Mouse (Mus musculus): Measurements from ENCODE around the gene 1700109H08Rik. TPM values are rescaled to one million over a fixed set of nuclear protein-coding genes. Genes with fewer than 3 reads are reported as not detected.
"Not testable (repeated sequence)": the region's sequence is repeated elsewhere in the genome, so short reads cannot be mapped to it uniquely, and the experiment has no call there.

Gene 1700109H08Rik
- 2.8 and 5.6 TPM in 2 replicates for total RNA-seq (2014; rRNA removed; ENCODE audit: low replicate concordance)
- polyA plus RNA-seq (2015; fragmentation: Nextera tagmentation; extraction: Ambion mirVana), result 0.67 and 0.68 TPM in 2 replicates

GRCm38 (mm10) chr5:3571266-3571665 is at the start of gene 1700109H08Rik:
TSS of gene 1700109H08Rik (plus strand) at chr5:3571566.
- ATAC-seq (ENCODE audit: insufficient read depth, low read depth) (no peak), DNase-seq (ENCODE audit: low spot score) (no peak)
- no peaks in the 10 kb centered on the region for H3K4me1 ChIP-seq (ENCODE audit: control insufficient read depth, insufficient read depth)
- peaks cover 87% of the 10 kb centered on the region for H3K36me3 ChIP-seq (replicated peaks; ENCODE audit: control insufficient read depth, insufficient read depth, low read length)
- no peak within 1 kb of the TSS for H3K9ac ChIP-seq (replicated peaks; ENCODE audit: low read depth, low read length)
- H3K4me2 ChIP-seq (ENCODE audit: low read depth, low read length), result no peak within 1 kb of the TSS
- H3K27me3 ChIP-seq (ENCODE audit: control insufficient read depth, insufficient read depth, low read length), result no peaks in the 10 kb centered on the region
- WGBS, result 91% methylated on average over 4 of the region's 4 CpGs
- H3K9me3 ChIP-seq (replicated peaks; ENCODE audit: control insufficient read depth, low read length), result peaks cover 8% of the 10 kb centered on the region; the same call in 1 of the 2 replicates
- no peak for TF ChIP-seq CTCF (IDR thresholded peaks at IDR 0.05; ENCODE audit: low read depth)
- TF ChIP-seq EP300 (IDR thresholded peaks at IDR 0.05; ENCODE audit: low read depth), result no peak
- no peak within 1 kb of the TSS for H3K27ac ChIP-seq (ENCODE audit: low read depth)
- H3K4me3 ChIP-seq (ENCODE audit: low read depth, low read length), result no peak within 1 kb of the TSS

- Histone ChIP-seq H3K27me3 (ENCODE audit: control insufficient read depth, insufficient read depth, low read length) (no peaks in the 10 kb centered on the region), H3K4me2 (ENCODE audit: low read depth, low read length) (no peak overlapping the region), H3K4me3 (ENCODE audit: low read depth, low read length) (no peak overlapping the region), H3K4me1 (ENCODE audit: control insufficient read depth, insufficient read depth) (no peaks in the 10 kb centered on the region), H3K36me3 (replicated peaks; ENCODE audit: control insufficient read depth, insufficient read depth, low read length) (peaks cover 57% of the 10 kb centered on the region), H3K9ac (replicated peaks; ENCODE audit: low read depth, low read length) (no peak overlapping the region), H3K27ac (ENCODE audit: low read depth) (no peak overlapping the region), H3K9me3 (replicated peaks; ENCODE audit: control insufficient read depth, low read length) (no peaks in the 10 kb centered on the region)
- no peak for TF ChIP-seq CTCF (IDR thresholded peaks at IDR 0.05; ENCODE audit: low read depth)
- TF ChIP-seq EP300 (IDR thresholded peaks at IDR 0.05; ENCODE audit: low read depth), result no peak
- WGBS, result 84% methylated on average over 12 of the region's 12 CpGs
- no peak for ATAC-seq (ENCODE audit: insufficient read depth, low read depth)
- no peak for DNase-seq (ENCODE audit: low spot score)
Observed at GRCm38 (mm10) chr5:3521741-3522140, 49.6 kb upstream of the 1700109H08Rik start.

GRCm38 (mm10) chr5:3522826-3523225 is 48.5 kb upstream of the 1700109H08Rik start:
- ATAC-seq (ENCODE audit: insufficient read depth, low read depth), result no peak
- H3K27ac ChIP-seq (ENCODE audit: low read depth), result no peak overlapping the region
- 88% methylated on average over 10 of the region's 10 CpGs for WGBS

GRCm38 (mm10) chr5:3527041-3527691 is 44.2 kb upstream of the 1700109H08Rik start:
- ATAC-seq (ENCODE audit: insufficient read depth, low read depth), result no peak
- WGBS, result 59% methylated on average over 5 of the region's 5 CpGs
- no peak overlapping the region for H3K27ac ChIP-seq (ENCODE audit: low read depth)

More at GRCm38 (mm10) chr5:3522826-3523225, 48.5 kb upstream of the 1700109H08Rik start:
- Histone ChIP-seq H3K9me3 (replicated peaks; ENCODE audit: control insufficient read depth, low read length) (no peaks in the 10 kb centered on the region), H3K4me1 (ENCODE audit: control insufficient read depth, insufficient read depth) (no peaks in the 10 kb centered on the region), H3K36me3 (replicated peaks; ENCODE audit: control insufficient read depth, insufficient read depth, low read length) (peaks cover 57% of the 10 kb centered on the region), H3K4me3 (ENCODE audit: low read depth, low read length) (no peak overlapping the region), H3K4me2 (ENCODE audit: low read depth, low read length) (no peak overlapping the region), H3K9ac (replicated peaks; ENCODE audit: low read depth, low read length) (no peak overlapping the region), H3K27me3 (ENCODE audit: control insufficient read depth, insufficient read depth, low read length) (no peaks in the 10 kb centered on the region)
- no peak for DNase-seq (ENCODE audit: low spot score)
- TF ChIP-seq CTCF (IDR thresholded peaks at IDR 0.05; ENCODE audit: low read depth), result no peak
- no peak for TF ChIP-seq EP300 (IDR thresholded peaks at IDR 0.05; ENCODE audit: low read depth)

GRCm38 (mm10) chr5:3529585-3530189 is 41.7 kb upstream of the 1700109H08Rik start:
- 79% methylated on average over 10 of the region's 10 CpGs for WGBS
- no peak for ATAC-seq (ENCODE audit: insufficient read depth, low read depth)

More at GRCm38 (mm10) chr5:3527041-3527691, 44.2 kb upstream of the 1700109H08Rik start:
- Histone ChIP-seq H3K4me1 (ENCODE audit: control insufficient read depth, insufficient read depth) (no peaks in the 10 kb centered on the region), H3K36me3 (replicated peaks; ENCODE audit: control insufficient read depth, insufficient read depth, low read length) (peaks cover 24% of the 10 kb centered on the region), H3K4me3 (ENCODE audit: low read depth, low read length) (no peak overlapping the region), H3K9me3 (replicated peaks; ENCODE audit: control insufficient read depth, low read length) (no peaks in the 10 kb centered on the region), H3K4me2 (ENCODE audit: low read depth, low read length) (no peak overlapping the region), H3K27me3 (ENCODE audit: control insufficient read depth, insufficient read depth, low read length) (no peaks in the 10 kb centered on the region), H3K9ac (replicated peaks; ENCODE audit: low read depth, low read length) (no peak overlapping the region)
- TF ChIP-seq CTCF (IDR thresholded peaks at IDR 0.05; ENCODE audit: low read depth) (no peak), EP300 (IDR thresholded peaks at IDR 0.05; ENCODE audit: low read depth) (no peak)
- DNase-seq (ENCODE audit: low spot score), result no peak

GRCm38 (mm10) chr5:3532048-3532447 is 39.3 kb upstream of the 1700109H08Rik start:
- not testable (repeated sequence) for H3K9ac ChIP-seq (replicated peaks; ENCODE audit: low read depth, low read length); ATAC-seq (ENCODE audit: insufficient read depth, low read depth); H3K9me3 ChIP-seq (replicated peaks; ENCODE audit: control insufficient read depth, low read length); DNase-seq (ENCODE audit: low spot score); H3K27ac ChIP-seq (ENCODE audit: low read depth); H3K36me3 ChIP-seq (replicated peaks; ENCODE audit: control insufficient read depth, insufficient read depth, low read length); H3K4me2 ChIP-seq (ENCODE audit: low read depth, low read length); H3K4me3 ChIP-seq (ENCODE audit: low read depth, low read length); H3K27me3 ChIP-seq (ENCODE audit: control insufficient read depth, insufficient read depth, low read length); H3K4me1 ChIP-seq (ENCODE audit: control insufficient read depth, insufficient read depth)

More at GRCm38 (mm10) chr5:3529585-3530189, 41.7 kb upstream of the 1700109H08Rik start:
- DNase-seq (ENCODE audit: low spot score), result no peak
- TF ChIP-seq EP300 (IDR thresholded peaks at IDR 0.05; ENCODE audit: low read depth) (no peak), CTCF (IDR thresholded peaks at IDR 0.05; ENCODE audit: low read depth) (no peak)
- Histone ChIP-seq H3K4me2 (ENCODE audit: low read depth, low read length) (no peak overlapping the region), H3K4me1 (ENCODE audit: control insufficient read depth, insufficient read depth) (no peaks in the 10 kb centered on the region), H3K36me3 (replicated peaks; ENCODE audit: control insufficient read depth, insufficient read depth, low read length) (0 out of 2 replicates have a peak, but pooled peaks cover 4% of the 10 kb centered on the region), H3K4me3 (ENCODE audit: low read depth, low read length) (no peak overlapping the region), H3K9me3 (replicated peaks; ENCODE audit: control insufficient read depth, low read length) (no peaks in the 10 kb centered on the region), H3K27me3 (ENCODE audit: control insufficient read depth, insufficient read depth, low read length) (no peaks in the 10 kb centered on the region), H3K9ac (replicated peaks; ENCODE audit: low read depth, low read length) (no peak overlapping the region), H3K27ac (ENCODE audit: low read depth) (no peak overlapping the region)
